Mouse (Mus musculus) lung, postnatal 25 days (tissue): Measurements from ENCODE around the gene Msl1.

Experiments used
- DNase-seq: peaks from one replicate; pipeline ENCODE4 v3.0.0; 2022; ENCODE audit warnings: low spot score

Gene Msl1

DNA sequence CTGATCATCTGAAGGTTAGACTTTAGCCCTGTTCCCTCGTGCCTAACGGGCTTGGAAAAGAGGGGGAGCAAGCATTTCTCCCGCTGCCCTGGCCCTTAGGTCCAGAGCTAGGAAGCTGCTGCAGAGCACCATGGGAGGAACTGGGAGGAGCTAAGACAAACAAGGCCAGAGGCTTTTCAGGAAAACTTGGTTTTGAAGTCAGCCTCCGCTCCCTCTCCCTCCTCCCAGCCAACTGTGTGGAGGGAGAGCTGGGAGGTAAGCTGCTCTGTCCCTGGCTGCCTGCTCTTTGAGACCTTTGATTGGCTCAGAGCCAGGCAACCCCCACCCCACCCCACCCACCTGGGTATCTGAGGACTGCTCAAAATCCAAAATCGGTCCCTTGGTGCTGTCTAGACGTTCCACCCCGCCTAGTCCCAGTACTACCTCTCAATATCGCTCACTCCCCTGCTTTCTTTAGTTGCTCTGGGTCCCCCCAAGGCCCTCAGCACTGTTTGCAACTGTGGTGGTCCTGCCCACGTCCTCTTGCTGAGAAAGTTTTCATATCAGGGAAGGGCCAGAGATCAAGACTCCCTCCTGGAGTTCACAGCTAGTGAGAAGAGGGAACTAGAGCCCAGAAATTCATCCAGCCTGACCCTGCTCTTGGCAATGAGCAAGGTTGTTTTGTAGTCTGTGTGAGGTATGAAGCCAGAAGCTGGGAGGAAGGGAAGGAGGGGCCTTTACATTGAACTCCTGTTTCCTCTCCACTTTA is 18.3 kb upstream of the Msl1 start:
- peak; percentile 75 for DNase-seq

- no peak for DNase-seq
Observed at GRCm38 (mm10) chr11:98777888-98778287, 17.4 kb upstream of the Msl1 start.

GRCm38 (mm10) chr11:98781851-98782512 is 13.3 kb upstream of the Msl1 start:
- peak; percentile 63 for DNase-seq

DNA sequence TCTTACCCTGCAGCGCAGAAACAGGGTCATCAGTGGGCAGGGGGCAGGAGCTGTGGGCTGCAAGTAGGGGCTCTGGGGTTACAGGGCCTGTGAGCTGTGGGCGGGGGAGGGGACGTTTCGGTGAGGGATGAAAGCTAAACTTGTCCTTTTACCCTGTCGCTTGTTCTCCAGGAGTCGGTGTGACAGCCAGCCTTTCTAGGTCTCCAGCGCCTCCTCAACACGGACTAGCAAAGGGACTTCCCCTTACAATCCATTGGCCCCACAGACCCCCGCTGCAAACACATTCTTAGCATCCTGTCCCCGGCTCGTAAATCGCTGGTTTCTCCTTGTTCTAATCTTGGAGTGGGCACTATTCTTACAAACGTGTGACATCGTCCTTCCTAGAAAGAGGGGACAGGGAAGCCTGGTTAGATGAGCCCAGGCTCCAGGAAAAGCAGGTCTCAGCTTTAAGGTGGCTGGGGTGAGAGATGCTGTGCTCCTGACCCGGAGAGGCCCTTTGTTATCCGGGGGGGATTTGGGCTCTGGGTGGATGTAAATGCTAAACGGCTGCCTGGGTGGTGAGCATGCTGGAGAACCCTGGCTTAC is 12.6 kb upstream of the Msl1 start:
- no peak for DNase-seq

GRCm38 (mm10) chr11:98783236-98783696 is 12.1 kb upstream of the Msl1 start:
- DNase-seq, result peak; percentile 99

DNA sequence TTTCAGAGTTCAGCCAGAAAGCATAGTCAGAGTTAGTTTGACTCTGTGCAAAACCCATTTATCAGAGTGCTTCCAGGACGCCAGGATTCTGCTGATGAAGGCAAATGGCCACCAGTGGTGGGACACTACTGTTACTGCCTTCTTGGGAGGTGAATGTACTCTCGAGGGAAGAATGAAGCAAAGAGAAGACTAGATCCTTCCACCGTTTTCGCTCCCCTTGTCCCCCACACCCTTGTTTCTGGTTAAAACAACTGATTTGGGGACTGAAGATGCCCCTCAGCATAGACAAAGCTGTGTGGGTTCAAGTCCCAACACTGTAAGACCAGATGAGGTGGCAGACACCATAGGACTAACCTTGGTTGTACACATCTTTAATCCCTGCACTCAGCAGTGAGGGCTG is 11.2 kb upstream of the Msl1 start:
- DNase-seq, result no peak

- no peak for DNase-seq
Observed at GRCm38 (mm10) chr11:98785214-98785613, 10.1 kb upstream of the Msl1 start.

DNA sequence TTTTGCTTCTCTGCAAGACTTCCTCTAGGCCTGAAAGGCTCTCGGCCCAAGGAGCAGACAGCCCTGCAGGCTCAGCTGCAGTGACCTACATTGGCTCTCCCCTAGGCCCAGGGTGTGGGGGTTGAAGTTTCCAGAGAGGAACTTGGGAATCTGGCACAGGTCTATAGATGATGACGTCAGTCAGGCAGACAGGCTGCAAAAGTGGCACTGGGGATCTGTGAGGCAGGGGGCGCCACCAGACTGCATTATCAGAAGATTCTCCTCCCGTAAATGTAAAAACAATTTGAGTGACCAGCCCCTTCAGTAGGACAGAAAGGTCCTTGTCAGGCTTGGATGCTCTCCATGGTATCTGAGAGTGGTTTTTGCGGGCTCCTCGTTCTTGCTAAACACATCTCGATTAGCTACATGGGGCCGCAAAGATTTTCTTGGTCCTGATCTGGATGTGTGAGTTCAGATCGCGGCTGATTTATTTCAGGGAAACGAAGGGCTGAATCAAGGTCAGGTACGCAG is 9.5 kb upstream of the Msl1 start:
- peak; percentile 86 for DNase-seq

DNA sequence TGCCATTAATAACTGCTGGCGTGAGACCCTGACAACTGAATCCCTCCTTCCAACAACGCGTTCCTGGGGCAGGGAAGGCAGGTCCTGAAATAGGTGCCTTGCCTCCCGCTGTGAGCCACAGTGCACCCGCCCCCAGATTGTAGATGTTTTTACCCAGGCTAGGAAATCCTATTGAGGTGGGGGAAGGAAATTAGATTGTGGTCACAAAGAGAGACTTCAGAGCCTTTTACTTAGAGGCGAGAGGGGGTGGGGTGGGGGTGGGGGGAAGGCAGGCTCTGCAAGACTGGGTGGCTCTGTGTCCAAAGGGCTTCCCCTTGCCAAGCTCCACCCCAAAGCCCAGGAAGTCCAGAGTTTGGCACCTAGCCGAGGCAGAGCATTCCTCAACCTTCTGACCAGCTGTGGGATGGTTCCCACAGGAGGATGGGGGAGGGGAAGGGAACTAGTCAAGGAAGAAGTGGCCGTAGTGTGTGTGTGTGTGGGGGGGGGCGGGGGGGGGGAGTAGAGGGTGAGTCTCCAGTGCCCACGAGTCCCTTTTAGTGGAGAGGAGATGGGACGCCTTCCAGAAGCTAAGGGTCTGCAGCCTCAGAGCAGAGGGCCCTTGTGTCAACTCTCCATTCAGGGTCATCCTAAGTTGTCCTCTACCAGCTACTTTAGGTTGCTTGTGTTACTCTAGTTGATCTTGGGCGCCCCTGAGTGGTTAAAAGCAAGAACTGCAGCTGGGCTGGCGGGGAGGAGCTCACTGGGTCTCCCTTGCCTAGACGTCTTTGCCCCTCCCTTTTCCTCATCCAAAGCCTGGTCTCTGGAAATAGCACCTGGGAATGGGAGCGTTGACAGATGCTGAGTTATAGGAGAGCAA is 8.7 kb upstream of the Msl1 start:
- peak; percentile 99 for DNase-seq

- DNase-seq, result no peak
Observed at GRCm38 (mm10) chr11:98787229-98787628, 8.1 kb upstream of the Msl1 start.

DNA sequence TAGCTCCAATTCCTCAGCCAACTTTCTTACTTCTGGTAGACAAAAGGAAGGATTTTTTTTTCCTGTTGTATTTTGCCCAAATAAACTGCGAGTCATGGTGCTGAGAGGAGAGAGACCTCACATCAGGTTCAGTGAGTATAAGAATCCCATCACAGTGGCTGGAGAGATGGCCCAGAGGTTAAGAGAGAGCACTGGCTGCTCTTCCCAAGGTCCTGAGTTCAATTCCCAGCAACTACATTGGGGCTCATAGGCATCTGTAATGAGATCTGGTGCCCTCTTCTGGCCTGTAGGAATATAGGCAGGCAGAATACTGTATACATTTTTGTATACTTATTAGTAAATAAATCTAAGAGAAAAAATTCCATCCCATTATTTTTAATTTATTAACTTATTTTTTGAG is 7.6 kb upstream of the Msl1 start:
- DNase-seq, result no peak

DNA sequence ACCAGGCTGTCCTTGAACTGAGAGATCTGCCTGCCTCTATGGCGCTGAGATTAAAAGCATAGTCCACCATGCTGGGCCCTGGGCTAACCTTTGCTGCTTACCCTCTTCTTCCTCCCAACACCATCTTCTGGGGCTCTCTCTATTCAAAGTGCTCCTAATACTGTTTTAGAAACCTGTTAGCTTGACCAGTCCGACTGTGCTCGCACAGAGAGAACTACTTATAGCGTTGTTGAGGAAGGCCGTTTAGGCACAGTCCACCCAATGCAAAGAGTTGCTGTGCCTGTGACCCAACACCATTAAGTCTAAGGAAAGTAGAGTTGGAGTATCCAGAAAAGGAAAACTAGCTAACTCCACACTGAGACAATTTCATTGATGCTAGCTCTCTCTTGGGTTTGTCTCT is 7.2 kb upstream of the Msl1 start:
- no peak for DNase-seq

DNA sequence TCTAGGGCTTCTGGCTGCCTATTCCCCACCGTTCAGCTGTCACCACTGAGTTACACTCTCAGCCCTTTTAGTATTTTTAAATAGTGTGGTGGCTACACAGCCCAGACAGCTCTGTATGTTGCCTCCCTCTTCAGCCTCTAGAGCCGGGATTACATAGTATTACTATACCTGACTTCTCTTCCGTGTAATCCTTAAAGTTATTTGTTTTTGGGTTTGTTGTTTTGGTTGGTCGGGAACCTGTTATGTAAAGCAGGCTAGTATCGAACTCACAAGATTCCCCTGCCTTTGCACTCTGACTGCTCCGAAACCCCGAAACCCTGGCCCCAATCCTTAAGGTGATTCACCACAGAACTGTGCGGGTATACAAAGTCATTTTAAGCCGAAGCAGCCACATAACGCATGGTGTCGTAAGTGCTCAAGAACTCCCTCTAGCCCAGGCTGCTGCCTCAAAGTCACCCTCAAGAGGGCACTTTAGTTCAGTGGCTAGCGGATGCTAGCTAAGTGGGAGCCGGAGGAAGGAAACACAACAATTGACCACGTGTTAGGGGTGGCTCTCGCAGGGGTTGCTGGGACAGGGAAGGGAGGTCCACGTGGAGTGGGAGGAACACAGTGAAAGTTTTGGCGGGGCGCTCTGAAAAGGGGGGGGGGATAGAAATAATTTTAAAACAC is 6.6 kb upstream of the Msl1 start:
- DNase-seq, result peak; percentile 97

GRCm38 (mm10) chr11:98789219-98789807 is 6.0 kb upstream of the Msl1 start:
- no peak for DNase-seq

DNA sequence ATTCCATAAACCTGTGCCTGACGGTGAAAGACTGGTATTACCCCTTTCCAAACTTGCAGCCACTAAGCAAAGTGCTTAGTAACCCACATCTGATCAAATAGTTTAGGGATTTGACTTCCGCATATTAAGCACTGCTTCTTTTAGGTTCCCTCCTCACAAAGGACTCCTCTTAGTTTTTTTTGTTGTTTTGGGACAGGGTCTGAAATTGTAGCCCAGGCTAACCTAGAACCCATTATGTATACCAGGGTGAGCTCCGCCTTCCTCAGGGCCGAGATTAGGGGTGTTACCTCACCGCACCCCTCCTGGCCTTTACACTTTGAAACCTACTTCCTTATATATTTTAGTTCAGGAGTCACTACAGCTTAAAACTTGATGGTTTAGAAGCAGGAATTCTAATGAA is 5.5 kb upstream of the Msl1 start:
- DNase-seq, result no peak

GRCm38 (mm10) chr11:98790631-98791205 is 4.6 kb upstream of the Msl1 start:
- DNase-seq, result no peak

- no peak for DNase-seq
Observed at GRCm38 (mm10) chr11:98791448-98791847, 3.9 kb upstream of the Msl1 start.

GRCm38 (mm10) chr11:98792081-98792480 is 3.2 kb upstream of the Msl1 start:
- no peak for DNase-seq

- DNase-seq, result peak; percentile 78
Observed at GRCm38 (mm10) chr11:98794469-98795014, 774 bp upstream of the Msl1 start.

- no peak for DNase-seq
Observed at GRCm38 (mm10) chr11:98795714-98796514, 598 bp downstream of the Msl1 start.
